Mouse (Mus musculus) forebrain, embryonic 10.5 days (tissue): ENCODE measurements around the gene Cdc42ep1. TPM values are rescaled to one million over a fixed set of nuclear protein-coding genes. Genes with fewer than 3 reads are reported as not detected.

Experiments used
- DNase-seq: peaks from one replicate; pipeline ENCODE4 v3.0.0-alpha.2; 2017; ENCODE audit warnings: low spot score; ENCODE audit errors: extremely low spot score
- H3K27ac ChIP-seq: fragments of 300-500 bp; sonication (generic); 2 replicates; pipeline ENCODE4 v1.5.1; 2016; ENCODE audit warnings: mild to moderate bottlenecking
- H3K27me3 ChIP-seq: fragments of 300-500 bp; sonication (generic); 2 replicates; pipeline ENCODE4 v1.6.1; 2016; ENCODE audit warnings: mild to moderate bottlenecking; ENCODE audit not compliant: poor library complexity, severe bottlenecking
- H3K36me3 ChIP-seq: fragments of 300-500 bp; sonication (generic); replicated peaks from 2 replicates; pipeline ENCODE4 v1.6.1; 2016; ENCODE audit warnings: mild to moderate bottlenecking, moderate library complexity
- H3K4me1 ChIP-seq: fragments of 300-500 bp; sonication (generic); 2 replicates; pipeline ENCODE4 v1.6.1; 2016
- H3K4me3 ChIP-seq: fragments of 300-500 bp; sonication (generic); 2 replicates; pipeline ENCODE4 v1.5.1; 2016; ENCODE audit warnings: mild to moderate bottlenecking, moderate library complexity
- H3K9me3 ChIP-seq: fragments of 300-500 bp; sonication (generic); 2 replicates; pipeline ENCODE4 v1.6.1; 2016; ENCODE audit warnings: mild to moderate bottlenecking, moderate library complexity
- WGBS: fragments of 180-500 bp; shearing (Covaris S2); methylation state at CpG from one replicate; pipeline ENCODE4 v1.1.7; 2016; 5-methylcytosine and 5-hydroxymethylcytosine counted together
- polyA plus RNA-seq: library from polyadenylated mRNA; unstranded; fragments of >200 nt; fragmentation: Nextera tagmentation; extraction: Ambion mirVana; gene quantifications from 2 replicates; pipeline ENCODE4 v1.2.1, GENCODE M21; 2016

Cdc42ep1 gene
- polyA plus RNA-seq: 12.6 and 12.7 TPM in 2 replicates

GRCm38 (mm10) chr15:78842371-78843163 lies at the start of gene Cdc42ep1:
Gene Cdc42ep1 (plus strand): TSS chr15:78842624.
- Histone ChIP-seq H3K4me1 (peaks cover 82% of the 10 kb centered on the region), H3K27me3 (peaks cover 84% of the 10 kb centered on the region), H3K36me3 (no peaks in the 10 kb centered on the region), H3K9me3 (no peaks in the 10 kb centered on the region), H3K4me3 (peak within 1 kb of the TSS; percentile 60), H3K27ac (peak within 1 kb of the TSS; percentile 87)
- under 1% methylated on average over 86 of the region's 86 CpGs for WGBS
- DNase-seq: no peak

- no peak overlapping the region for H3K4me3 ChIP-seq
- peak overlapping the region; percentile 49; the same call in 1 of the 2 replicates for H3K27ac ChIP-seq
- no peak for DNase-seq
- no peaks in the 10 kb centered on the region for H3K9me3 ChIP-seq
- 60% methylated on average over 25 of the region's 25 CpGs for WGBS
- H3K27me3 ChIP-seq: peaks cover 58% of the 10 kb centered on the region
- no peaks in the 10 kb centered on the region for H3K36me3 ChIP-seq
- H3K4me1 ChIP-seq: peaks cover 36% of the 10 kb centered on the region
Observed at GRCm38 (mm10) chr15:78796196-78797059, 46.0 kb upstream of the Cdc42ep1 start.

- Histone ChIP-seq H3K27me3 (peaks cover 63% of the 10 kb centered on the region), H3K36me3 (no peaks in the 10 kb centered on the region), H3K27ac (peak overlapping the region; percentile 15; the same call in 1 of the 2 replicates), H3K9me3 (no peaks in the 10 kb centered on the region), H3K4me3 (no peak overlapping the region), H3K4me1 (peaks cover 42% of the 10 kb centered on the region)
- WGBS: 80% methylated on average over 8 of the region's 8 CpGs
- no peak for DNase-seq
Observed at GRCm38 (mm10) chr15:78797060-78797329, 45.4 kb upstream of the Cdc42ep1 start.

- Histone ChIP-seq H3K27ac (0 out of 2 replicates have a peak overlapping the region, but pooled peaks have one; percentile 20), H3K4me3 (no peak overlapping the region), H3K36me3 (no peaks in the 10 kb centered on the region), H3K4me1 (peaks cover 59% of the 10 kb centered on the region), H3K9me3 (no peaks in the 10 kb centered on the region), H3K27me3 (peaks cover 84% of the 10 kb centered on the region)
- 58% methylated on average over 21 of the region's 21 CpGs for WGBS
- DNase-seq: no peak
Observed at GRCm38 (mm10) chr15:78799029-78799428, 43.4 kb upstream of the Cdc42ep1 start.

DNA sequence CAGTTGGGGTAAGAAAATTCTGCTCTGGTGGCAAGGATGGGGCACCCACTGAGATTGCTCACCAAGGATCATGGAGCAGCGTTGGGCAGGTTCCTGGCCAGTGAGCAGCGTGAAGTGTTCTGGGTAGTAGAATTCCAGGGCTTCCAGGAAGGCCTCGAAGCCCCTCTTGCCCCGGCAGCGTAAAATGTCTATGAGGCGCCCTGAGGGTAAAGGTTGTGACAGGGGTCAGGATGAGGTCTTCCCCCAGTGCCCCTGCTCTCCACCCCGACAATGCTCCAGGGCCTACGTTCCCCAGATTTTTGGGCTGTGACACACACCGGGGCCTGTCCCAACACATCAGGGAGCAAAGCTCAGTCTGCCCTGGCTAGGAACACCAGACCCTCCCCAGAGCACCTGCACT lies 40.9 kb upstream of the Cdc42ep1 start:
- Histone ChIP-seq H3K4me3 (peak overlapping the region; percentile 64), H3K36me3 (no peaks in the 10 kb centered on the region), H3K27ac (no peak overlapping the region), H3K4me1 (peaks cover 58% of the 10 kb centered on the region), H3K9me3 (no peaks in the 10 kb centered on the region), H3K27me3 (peaks cover 93% of the 10 kb centered on the region)
- DNase-seq: no peak
- WGBS: 73% methylated on average over 9 of the region's 9 CpGs

DNA sequence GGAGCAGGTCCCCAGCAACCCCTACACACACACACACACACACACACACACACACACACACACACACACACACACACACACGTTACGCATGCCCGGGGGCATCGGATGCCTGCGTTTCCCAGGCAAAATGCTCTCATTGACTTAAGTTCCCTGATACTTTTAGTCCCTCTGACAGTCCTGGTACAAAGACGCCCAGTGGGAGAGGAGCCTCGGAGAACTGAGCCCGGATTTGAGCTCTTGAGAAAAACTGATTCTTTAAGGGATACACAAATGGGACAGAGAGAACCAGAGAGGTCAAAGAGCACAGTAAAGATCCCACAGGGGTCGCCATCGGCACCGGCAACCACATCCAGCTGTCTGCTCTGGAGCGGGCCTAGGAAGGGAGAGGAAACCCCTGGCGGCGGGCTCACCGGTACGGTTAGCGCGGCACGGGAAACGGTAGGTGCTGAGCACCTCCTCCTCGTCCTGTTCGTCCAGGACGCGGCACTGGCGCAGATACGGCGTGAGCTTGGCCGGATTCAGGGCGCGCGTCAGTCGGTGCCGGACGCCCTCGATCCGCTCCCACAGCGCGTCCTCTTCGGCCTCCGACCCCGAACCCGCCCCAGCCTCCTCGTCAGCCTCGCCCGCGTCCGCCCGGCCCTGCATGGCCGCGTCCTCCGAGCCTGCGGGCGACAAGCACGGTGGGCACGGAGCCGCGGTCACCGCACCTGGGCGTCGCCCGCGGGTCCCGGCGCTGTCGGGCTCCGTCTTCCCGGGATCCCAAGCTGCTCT lies 40.3 kb upstream of the Cdc42ep1 start:
- no peaks in the 10 kb centered on the region for H3K9me3 ChIP-seq
- peaks cover 93% of the 10 kb centered on the region for H3K27me3 ChIP-seq
- 4% methylated on average over 67 of the region's 67 CpGs for WGBS
- H3K4me3 ChIP-seq: peak overlapping the region; percentile 64
- H3K27ac ChIP-seq: peak overlapping the region; percentile 76
- no peak for DNase-seq
- peaks cover 58% of the 10 kb centered on the region for H3K4me1 ChIP-seq
- no peaks in the 10 kb centered on the region for H3K36me3 ChIP-seq

DNA sequence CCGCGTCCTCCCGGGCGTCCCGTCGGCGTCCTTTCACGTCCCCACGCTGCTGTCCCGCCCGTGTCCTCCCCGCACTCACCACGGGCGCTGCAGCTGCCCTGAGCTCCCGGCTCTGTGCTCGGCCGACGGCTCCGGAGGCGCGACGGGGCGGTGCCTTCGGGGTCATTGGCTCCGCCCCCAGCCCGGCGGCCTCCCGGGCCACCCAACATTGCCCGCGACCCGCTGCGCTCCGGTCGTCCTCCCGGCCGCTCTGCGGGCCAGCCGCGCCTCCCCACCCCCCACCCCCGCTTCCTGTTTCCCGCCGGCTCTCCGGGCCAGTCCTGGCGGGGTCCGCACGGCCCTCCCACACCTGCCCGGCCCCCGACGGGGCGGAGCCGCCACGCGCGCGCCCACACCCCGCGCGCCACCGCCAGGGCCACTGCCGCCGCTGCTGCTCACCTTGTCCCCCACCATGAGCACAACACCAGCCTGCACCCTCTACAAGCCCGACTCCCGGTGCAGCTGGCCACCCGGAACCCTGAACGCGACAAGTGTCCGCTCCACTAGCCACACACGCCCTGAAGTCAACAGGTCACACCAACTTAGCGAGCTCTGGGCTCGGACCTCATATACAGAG lies 39.5 kb upstream of the Cdc42ep1 start, which contains the start of gene Card10:
Gene Card10, minus strand, starts transcription at position 267 of the 616 bp plus-strand sequence.
- Histone ChIP-seq H3K9me3 (no peaks in the 10 kb centered on the region), H3K27ac (peak within 1 kb of the TSS; percentile 76), H3K27me3 (peaks cover 93% of the 10 kb centered on the region), H3K4me3 (peak within 1 kb of the TSS; percentile 64), H3K4me1 (peaks cover 53% of the 10 kb centered on the region), H3K36me3 (no peaks in the 10 kb centered on the region)
- 1% methylated on average over 70 of the region's 70 CpGs for WGBS
- DNase-seq: no peak

DNA sequence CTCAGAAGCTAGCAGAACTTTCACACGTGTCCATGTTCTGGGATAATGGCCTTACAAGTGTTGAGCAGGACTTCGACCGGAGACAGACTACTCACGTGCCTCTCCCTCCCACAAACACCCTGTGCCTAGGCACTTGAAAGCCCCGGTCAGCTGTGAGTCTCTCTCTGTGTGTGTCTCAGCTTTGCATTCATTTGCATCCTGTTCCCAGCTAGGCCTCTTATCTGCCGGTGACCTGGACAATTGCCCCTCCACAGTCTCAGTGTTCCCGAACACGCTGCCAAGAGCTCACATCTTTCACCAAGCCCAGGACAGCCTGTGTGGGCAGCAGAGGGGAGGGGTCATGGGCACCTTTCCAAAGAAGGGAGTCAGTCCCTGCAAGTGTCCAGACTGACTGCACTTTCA lies 38.9 kb upstream of the Cdc42ep1 start:
- Histone ChIP-seq H3K27me3 (peaks cover 92% of the 10 kb centered on the region), H3K4me1 (peaks cover 52% of the 10 kb centered on the region), H3K9me3 (no peaks in the 10 kb centered on the region), H3K36me3 (no peaks in the 10 kb centered on the region), H3K27ac (no peak overlapping the region), H3K4me3 (peak overlapping the region; percentile 11)
- no peak for DNase-seq
- WGBS: 2% methylated on average over 8 of the region's 8 CpGs

GRCm38 (mm10) chr15:78804326-78804725 lies 38.1 kb upstream of the Cdc42ep1 start:
- H3K4me1 ChIP-seq: peaks cover 50% of the 10 kb centered on the region
- peaks cover 85% of the 10 kb centered on the region for H3K27me3 ChIP-seq
- H3K36me3 ChIP-seq: no peaks in the 10 kb centered on the region
- no peak for DNase-seq
- no peak overlapping the region for H3K27ac ChIP-seq
- H3K9me3 ChIP-seq: no peaks in the 10 kb centered on the region
- WGBS: 5% methylated on average over 6 of the region's 6 CpGs
- no peak overlapping the region for H3K4me3 ChIP-seq

GRCm38 (mm10) chr15:78805351-78805750 lies 37.1 kb upstream of the Cdc42ep1 start:
- no peaks in the 10 kb centered on the region for H3K36me3 ChIP-seq
- H3K4me3 ChIP-seq: no peak overlapping the region
- no peak overlapping the region for H3K27ac ChIP-seq
- no peak for DNase-seq
- H3K27me3 ChIP-seq: peaks cover 79% of the 10 kb centered on the region
- H3K9me3 ChIP-seq: no peaks in the 10 kb centered on the region
- 91% methylated on average over 2 of the region's 2 CpGs for WGBS
- H3K4me1 ChIP-seq: peaks cover 58% of the 10 kb centered on the region

- no peak for DNase-seq
- H3K36me3 ChIP-seq: no peaks in the 10 kb centered on the region
- H3K4me3 ChIP-seq: no peak overlapping the region
- no peaks in the 10 kb centered on the region for H3K9me3 ChIP-seq
- WGBS: 42% methylated on average over 2 of the region's 2 CpGs
- H3K27me3 ChIP-seq: peaks cover 66% of the 10 kb centered on the region
- H3K27ac ChIP-seq: no peak overlapping the region
- peaks cover 62% of the 10 kb centered on the region for H3K4me1 ChIP-seq
Observed at GRCm38 (mm10) chr15:78806614-78807013, 35.8 kb upstream of the Cdc42ep1 start.

GRCm38 (mm10) chr15:78807141-78807540 lies 35.3 kb upstream of the Cdc42ep1 start:
- no peak for DNase-seq
- WGBS: 74% methylated on average over 3 of the region's 3 CpGs
- H3K27ac ChIP-seq: no peak overlapping the region

More at GRCm38 (mm10) chr15:78807141-78807540, 35.3 kb upstream of the Cdc42ep1 start:
- Histone ChIP-seq H3K9me3 (no peaks in the 10 kb centered on the region), H3K4me1 (peaks cover 57% of the 10 kb centered on the region), H3K4me3 (no peak overlapping the region), H3K36me3 (no peaks in the 10 kb centered on the region), H3K27me3 (peaks cover 61% of the 10 kb centered on the region)
